Mouse (Mus musculus): ENCODE results near the gene Otulinl. TPM values are rescaled to one million over a fixed set of nuclear protein-coding genes. Genes with fewer than 3 reads are reported as not detected.

Otulinl gene
- polyA plus RNA-seq, 1 experiment = 0.06 TPM

DNA sequence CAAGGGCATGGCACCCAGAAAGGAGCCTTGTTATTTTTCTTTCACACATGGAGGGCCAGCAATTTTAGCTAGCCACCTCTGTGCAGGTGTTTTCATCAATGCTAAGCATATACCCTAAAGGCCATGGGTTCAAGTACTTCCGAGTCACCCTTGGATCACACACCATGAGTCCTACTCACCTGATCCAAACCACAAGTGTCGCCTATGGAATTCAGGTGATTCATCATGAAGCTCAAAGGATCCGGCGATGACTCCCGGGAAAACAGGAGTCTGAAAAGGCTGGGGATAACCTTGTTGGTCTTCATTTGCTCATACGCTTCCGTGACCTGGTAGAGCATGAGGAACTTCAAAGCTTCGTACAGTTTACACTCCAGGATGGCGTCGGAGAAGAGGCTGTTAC is 23.5 kb downstream of the Otulinl start:
- TF ChIP-seq TCF12 (IDR thresholded peaks at IDR 0.05; ENCODE audit: insufficient read depth, poor library complexity, severe bottlenecking) (no peak), E2F4 (IDR thresholded peaks at IDR 0.05; ENCODE audit: insufficient read depth) (no peak), USF1 (IDR thresholded peaks at IDR 0.05; ENCODE audit: low read depth) (no peak), REST (IDR thresholded peaks at IDR 0.05; ENCODE audit: insufficient read depth, insufficient read length) (no peak)
- no peaks in the 10 kb centered on the region for H3K27me3 ChIP-seq (ENCODE audit: control insufficient read depth, insufficient read depth, insufficient read length)
- H3K4me3 ChIP-seq = no peak overlapping the region
- no peaks in the 10 kb centered on the region for H3K36me3 ChIP-seq (ENCODE audit: control insufficient read depth, insufficient read depth)
- no peak overlapping the region for H3ac ChIP-seq (ENCODE audit: control insufficient read depth, insufficient read length)
- H3K4me2 ChIP-seq (ENCODE audit: low read depth) = no peak overlapping the region
- H3K79me2 ChIP-seq (ENCODE audit: control insufficient read depth, insufficient read depth) = no peaks in the 10 kb centered on the region

DNA sequence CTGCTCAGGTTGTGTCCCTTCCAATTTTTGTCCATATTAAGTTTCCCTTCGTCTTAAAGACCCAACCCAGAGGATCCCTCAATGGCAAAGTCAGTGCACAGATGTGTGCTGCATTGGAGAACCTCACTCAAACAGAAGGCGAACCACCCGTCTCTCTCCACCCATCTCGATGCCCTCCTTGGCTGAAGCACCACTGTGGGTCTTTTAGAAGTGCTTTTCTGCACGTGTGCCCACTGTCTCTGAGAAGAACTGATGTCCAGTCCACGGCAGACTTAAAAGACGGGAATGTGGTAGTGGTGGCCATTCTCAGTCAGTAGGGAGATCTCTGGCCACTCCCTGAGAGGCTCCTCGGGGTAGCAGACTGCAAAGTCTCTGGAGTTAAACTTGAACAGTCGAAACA is 24.8 kb downstream of the Otulinl start:
- H3K4me2 ChIP-seq (ENCODE audit: low read depth) = no peak overlapping the region
- H3K27me3 ChIP-seq (ENCODE audit: control insufficient read depth, insufficient read depth, insufficient read length) = no peaks in the 10 kb centered on the region
- no peaks in the 10 kb centered on the region for H3K79me2 ChIP-seq (ENCODE audit: control insufficient read depth, insufficient read depth)
- H3K4me3 ChIP-seq = no peak overlapping the region
- TF ChIP-seq MYOD1 (IDR thresholded peaks at IDR 0.05; ENCODE audit: control insufficient read depth in 1 of 3, insufficient read length in 2 of 3, low read depth in 2 of 3) = no peak
- no peak for TF ChIP-seq TCF3 (IDR thresholded peaks at IDR 0.05; ENCODE audit: insufficient read length, low read depth)
- TF ChIP-seq MAX (IDR thresholded peaks at IDR 0.05; ENCODE audit: low read depth) = no peak
- no peak for TF ChIP-seq POLR2AphosphoS2 (IDR thresholded peaks at IDR 0.05; ENCODE audit: insufficient read length, low read depth)
- TF ChIP-seq POLR2A (IDR thresholded peaks at IDR 0.05; ENCODE audit: insufficient read length, low read depth) = no peak
- TF ChIP-seq REST (IDR thresholded peaks at IDR 0.05; ENCODE audit: insufficient read depth, insufficient read length) = no peak
- no peak for TF ChIP-seq MYOG (IDR thresholded peaks at IDR 0.05; ENCODE audit: control insufficient read depth in 1 of 3, insufficient read depth in 1 of 3, insufficient read length in 2 of 3, low read depth in 2 of 3)
- no peak for TF ChIP-seq CEBPB (IDR thresholded peaks at IDR 0.05; ENCODE audit: insufficient read depth, poor library complexity, severe bottlenecking)
- H3K36me3 ChIP-seq (ENCODE audit: control insufficient read depth, insufficient read depth) = no peaks in the 10 kb centered on the region
- no peak overlapping the region for H3ac ChIP-seq (ENCODE audit: control insufficient read depth, insufficient read length)

DNA sequence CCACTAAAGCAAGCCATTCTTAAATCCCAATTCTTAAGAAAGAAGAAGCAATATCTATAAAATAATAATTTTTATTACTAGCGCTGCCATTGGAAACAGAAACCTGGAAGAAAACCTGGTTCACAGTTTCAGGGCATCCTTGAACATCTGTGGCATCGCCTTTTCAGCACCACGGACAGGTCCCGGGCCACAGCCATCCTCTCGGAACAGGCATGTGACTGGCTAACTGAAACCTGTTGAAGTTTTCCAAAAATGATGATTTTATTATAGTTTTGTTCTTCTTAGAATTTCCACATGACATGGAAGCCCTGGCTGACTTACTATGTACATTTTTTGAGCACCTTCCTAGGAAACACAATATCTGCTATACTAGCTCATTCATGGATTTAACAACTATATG is 26.4 kb downstream of the Otulinl start:
- Histone ChIP-seq H3K27me3 (ENCODE audit: control insufficient read depth, insufficient read depth, insufficient read length) (peaks cover 4% of the 10 kb centered on the region), H3K4me3 (no peak overlapping the region), H3K36me3 (ENCODE audit: control insufficient read depth, insufficient read depth) (no peaks in the 10 kb centered on the region), H3K79me2 (ENCODE audit: control insufficient read depth, insufficient read depth) (no peaks in the 10 kb centered on the region), H3ac (ENCODE audit: control insufficient read depth, insufficient read length) (no peak overlapping the region), H3K4me2 (ENCODE audit: low read depth) (no peak overlapping the region)
- TF ChIP-seq MYOG (IDR thresholded peaks at IDR 0.05; ENCODE audit: control insufficient read depth in 1 of 3, insufficient read depth in 1 of 3, insufficient read length in 2 of 3, low read depth in 2 of 3) (no peak), USF1 (IDR thresholded peaks at IDR 0.05; ENCODE audit: low read depth) (peak; percentile 53), REST (IDR thresholded peaks at IDR 0.05; ENCODE audit: insufficient read depth, insufficient read length) (peak; percentile 95), TCF12 (IDR thresholded peaks at IDR 0.05; ENCODE audit: insufficient read depth, poor library complexity, severe bottlenecking) (no peak), TCF3 (IDR thresholded peaks at IDR 0.05; ENCODE audit: insufficient read length, low read depth) (no peak)

- TF ChIP-seq CEBPB (IDR thresholded peaks at IDR 0.05; ENCODE audit: insufficient read depth, poor library complexity, severe bottlenecking) (no peak), POLR2A (IDR thresholded peaks at IDR 0.05; ENCODE audit: insufficient read length, low read depth) (no peak), MYOG (IDR thresholded peaks at IDR 0.05; ENCODE audit: control insufficient read depth in 1 of 3, insufficient read depth in 1 of 3, insufficient read length in 2 of 3, low read depth in 2 of 3) (no peak), USF1 (IDR thresholded peaks at IDR 0.05; ENCODE audit: low read depth) (no peak), SRF (IDR thresholded peaks at IDR 0.05; ENCODE audit: control insufficient read depth, insufficient read length, low read depth) (no peak), MYOD1 (IDR thresholded peaks at IDR 0.05; ENCODE audit: control insufficient read depth in 1 of 3, insufficient read length in 2 of 3, low read depth in 2 of 3) (no peak), E2F4 (IDR thresholded peaks at IDR 0.05; ENCODE audit: insufficient read depth) (no peak), MAX (IDR thresholded peaks at IDR 0.05; ENCODE audit: low read depth) (no peak), TCF12 (IDR thresholded peaks at IDR 0.05; ENCODE audit: insufficient read depth, poor library complexity, severe bottlenecking) (no peak), REST (IDR thresholded peaks at IDR 0.05; ENCODE audit: insufficient read depth, insufficient read length) (no peak), TCF3 (IDR thresholded peaks at IDR 0.05; ENCODE audit: insufficient read length, low read depth) (no peak), POLR2AphosphoS2 (IDR thresholded peaks at IDR 0.05; ENCODE audit: insufficient read length, low read depth) (no peak)
- Histone ChIP-seq H3K79me2 (ENCODE audit: control insufficient read depth, insufficient read depth) (no peaks in the 10 kb centered on the region), H3K4me2 (ENCODE audit: low read depth) (no peak overlapping the region), H3K36me3 (ENCODE audit: control insufficient read depth, insufficient read depth) (no peaks in the 10 kb centered on the region), H3ac (ENCODE audit: control insufficient read depth, insufficient read length) (no peak overlapping the region), H3K27me3 (ENCODE audit: control insufficient read depth, insufficient read depth, insufficient read length) (peaks cover 49% of the 10 kb centered on the region), H3K4me3 (no peak overlapping the region)
Observed at GRCm38 (mm10) chr15:27647686-27648085, 33.7 kb downstream of the Otulinl start.

GRCm38 (mm10) chr15:27646665-27647064 is 34.7 kb downstream of the Otulinl start:
- TF ChIP-seq E2F4 (IDR thresholded peaks at IDR 0.05; ENCODE audit: insufficient read depth) = no peak
- TF ChIP-seq TCF3 (IDR thresholded peaks at IDR 0.05; ENCODE audit: insufficient read length, low read depth) = no peak
- no peak for TF ChIP-seq USF1 (IDR thresholded peaks at IDR 0.05; ENCODE audit: low read depth)
- TF ChIP-seq POLR2A (IDR thresholded peaks at IDR 0.05; ENCODE audit: insufficient read length, low read depth) = no peak
- TF ChIP-seq MYOG (IDR thresholded peaks at IDR 0.05; ENCODE audit: control insufficient read depth in 1 of 3, insufficient read depth in 1 of 3, insufficient read length in 2 of 3, low read depth in 2 of 3) = no peak
- no peak for TF ChIP-seq MYOD1 (IDR thresholded peaks at IDR 0.05; ENCODE audit: control insufficient read depth in 1 of 3, insufficient read length in 2 of 3, low read depth in 2 of 3)
- no peak for TF ChIP-seq CEBPB (IDR thresholded peaks at IDR 0.05; ENCODE audit: insufficient read depth, poor library complexity, severe bottlenecking)
- no peak for TF ChIP-seq POLR2AphosphoS2 (IDR thresholded peaks at IDR 0.05; ENCODE audit: insufficient read length, low read depth)
- no peak for TF ChIP-seq SRF (IDR thresholded peaks at IDR 0.05; ENCODE audit: control insufficient read depth, insufficient read length, low read depth)
- no peak for TF ChIP-seq MAX (IDR thresholded peaks at IDR 0.05; ENCODE audit: low read depth)
- no peak for TF ChIP-seq TCF12 (IDR thresholded peaks at IDR 0.05; ENCODE audit: insufficient read depth, poor library complexity, severe bottlenecking)
- no peak for TF ChIP-seq REST (IDR thresholded peaks at IDR 0.05; ENCODE audit: insufficient read depth, insufficient read length)
- no peaks in the 10 kb centered on the region for H3K36me3 ChIP-seq (ENCODE audit: control insufficient read depth, insufficient read depth)
- H3ac ChIP-seq (ENCODE audit: control insufficient read depth, insufficient read length) = no peak overlapping the region
- H3K4me3 ChIP-seq = no peak overlapping the region
- H3K79me2 ChIP-seq (ENCODE audit: control insufficient read depth, insufficient read depth) = no peaks in the 10 kb centered on the region
- H3K27me3 ChIP-seq (ENCODE audit: control insufficient read depth, insufficient read depth, insufficient read length) = peaks cover 49% of the 10 kb centered on the region
- H3K4me2 ChIP-seq (ENCODE audit: low read depth) = no peak overlapping the region
